Mouse (Mus musculus) layer of hippocampus, postnatal 10 days (tissue): ENCODE results near the gene Bin2. TPM values are rescaled to one million over a fixed set of nuclear protein-coding genes. Genes with fewer than 3 reads are reported as not detected.

Source experiments
- DNase-seq, 2 experiments: peaks; one replicate each; pipeline ENCODE4 v3.0.0; 2021; ENCODE audit warnings: low spot score in 2 of 2
- total RNA-seq, 2 experiments: library from RNA; stranded (reverse); gene quantifications; 2 replicates each; pipeline ENCODE4 v1.2.3; 2021

Bin2 gene
- total RNA-seq, 2 experiments from 2014 or later: 3.9 to 4.8 TPM

GRCm38 (mm10) chr15:100683041-100683440 lies 13.7 kb upstream of the Bin2 start:
- peak; percentile 84 to 86 for DNase-seq

- no peak for DNase-seq
Observed at GRCm38 (mm10) chr15:100681770-100682169, 12.4 kb upstream of the Bin2 start.

GRCm38 (mm10) chr15:100680381-100680780 lies 11.0 kb upstream of the Bin2 start:
- no peak for DNase-seq

GRCm38 (mm10) chr15:100679005-100679404 lies 9.7 kb upstream of the Bin2 start:
- DNase-seq: no peak

- DNase-seq: no peak
Observed at GRCm38 (mm10) chr15:100678581-100678980, 9.2 kb upstream of the Bin2 start.

- no peak for DNase-seq
Observed at GRCm38 (mm10) chr15:100677675-100678074, 8.3 kb upstream of the Bin2 start.

GRCm38 (mm10) chr15:100676521-100676920 lies 7.2 kb upstream of the Bin2 start:
- no peak for DNase-seq

- DNase-seq: no peak
Observed at GRCm38 (mm10) chr15:100675486-100675885, 6.1 kb upstream of the Bin2 start.

- no peak for DNase-seq
Observed at GRCm38 (mm10) chr15:100674566-100674965, 5.2 kb upstream of the Bin2 start.

- no peak for DNase-seq
Observed at GRCm38 (mm10) chr15:100673585-100674391, 4.4 kb upstream of the Bin2 start.

- DNase-seq: no peak
Observed at GRCm38 (mm10) chr15:100670833-100671232, 1.5 kb upstream of the Bin2 start.

GRCm38 (mm10) chr15:100670004-100670403 lies 651 bp upstream of the Bin2 start:
- DNase-seq: no peak

GRCm38 (mm10) chr15:100667871-100668545 lies 1.3 kb downstream of the Bin2 start:
- no peak for DNase-seq

GRCm38 (mm10) chr15:100667420-100667819 lies 1.9 kb downstream of the Bin2 start:
- no peak for DNase-seq

GRCm38 (mm10) chr15:100666851-100667250 lies 2.5 kb downstream of the Bin2 start:
- no peak for DNase-seq

GRCm38 (mm10) chr15:100666219-100666696 lies 3.1 kb downstream of the Bin2 start:
- no peak for DNase-seq

- no peak for DNase-seq
Observed at GRCm38 (mm10) chr15:100665411-100666218, 3.7 kb downstream of the Bin2 start.

- no peak for DNase-seq
Observed at GRCm38 (mm10) chr15:100664813-100665274, 4.5 kb downstream of the Bin2 start.

- DNase-seq: no peak
Observed at GRCm38 (mm10) chr15:100660805-100661204, 8.5 kb downstream of the Bin2 start.

GRCm38 (mm10) chr15:100660306-100660705 lies 9.0 kb downstream of the Bin2 start:
- DNase-seq: peak in 1 of 2 experiments; percentile 28

- no peak for DNase-seq
Observed at GRCm38 (mm10) chr15:100655201-100655600, 14.2 kb downstream of the Bin2 start.
